Mouse (Mus musculus) heart, postnatal 14 days (tissue): ENCODE results near the gene Mecom. TPM values are rescaled to one million over a fixed set of nuclear protein-coding genes. Genes with fewer than 3 reads are reported as not detected.

Experiments used
- DNase-seq, 2 experiments: peaks; one replicate each; pipeline ENCODE4 v3.0.0; 2021 to 2022
- intact Hi-C: fragments of 180-260 bp; cut with DNase I; formaldehyde crosslinking; loops from one replicate; pipeline ENCODE4 v1.15.1; 2025
- total RNA-seq, 2 experiments: library from RNA; stranded (reverse); gene quantifications; 2 replicates each; pipeline ENCODE4 v1.2.3; 2021

Mecom gene
- total RNA-seq, 2 experiments from 2014 or later, result 21.8 to 28.1 TPM

GRCm38 (mm10) chr3:30514901-30515794 is 32.7 kb downstream of the Mecom start:
- intact Hi-C loops, result loop anchor here (2.0 to 5.0 kb wide), 4 partner anchors 153 to 703 kb away; no protein-coding TSS in a partner anchor
- peak; percentile 89 to 91 for DNase-seq

DNA sequence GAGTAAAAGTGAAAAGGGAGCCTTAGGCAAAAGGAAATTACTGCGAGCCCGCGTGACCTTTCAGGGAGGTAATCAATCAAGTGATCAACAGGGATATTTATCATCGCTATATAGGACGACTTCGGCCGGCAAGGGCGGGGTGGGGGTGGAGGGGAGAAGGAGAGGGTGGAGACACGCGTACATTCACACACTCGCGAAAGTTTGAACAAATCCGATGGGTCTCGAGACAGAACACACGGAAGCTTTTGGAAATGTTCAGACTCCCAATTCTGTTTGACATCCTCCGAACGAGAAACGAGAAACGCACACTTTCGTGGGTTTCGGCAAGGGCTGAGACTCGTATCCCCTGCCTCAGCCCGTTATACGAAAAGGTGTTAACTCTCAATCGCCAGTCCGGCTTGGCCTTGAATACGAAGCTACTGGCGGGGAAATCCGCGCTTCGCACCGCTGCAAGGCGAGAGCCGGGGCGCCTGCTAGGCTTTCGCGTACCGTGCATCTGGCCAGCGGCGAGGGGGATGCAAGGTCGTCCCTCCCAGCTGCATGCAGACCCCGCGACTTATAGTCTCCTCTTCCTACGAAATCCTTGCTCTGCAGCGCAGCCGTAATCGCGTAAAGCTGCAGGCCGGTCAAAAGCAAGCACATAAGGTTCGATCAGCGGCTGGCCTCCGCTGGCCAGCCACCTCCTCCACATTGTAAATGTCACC is 33.6 kb downstream of the Mecom start:
- intact Hi-C loops, result loop anchor here (2.0 to 5.0 kb wide), 3 partner anchors 152 to 622 kb away; no protein-coding TSS in a partner anchor
- DNase-seq, result peak; percentile 41 to 53

- intact Hi-C loops, result loop anchor here (5.0 kb wide), 2 partner anchors 151 to 621 kb away; no protein-coding TSS in a partner anchor
- no peak for DNase-seq
Measured at GRCm38 (mm10) chr3:30513314-30513997, 34.4 kb downstream of the Mecom start.

DNA sequence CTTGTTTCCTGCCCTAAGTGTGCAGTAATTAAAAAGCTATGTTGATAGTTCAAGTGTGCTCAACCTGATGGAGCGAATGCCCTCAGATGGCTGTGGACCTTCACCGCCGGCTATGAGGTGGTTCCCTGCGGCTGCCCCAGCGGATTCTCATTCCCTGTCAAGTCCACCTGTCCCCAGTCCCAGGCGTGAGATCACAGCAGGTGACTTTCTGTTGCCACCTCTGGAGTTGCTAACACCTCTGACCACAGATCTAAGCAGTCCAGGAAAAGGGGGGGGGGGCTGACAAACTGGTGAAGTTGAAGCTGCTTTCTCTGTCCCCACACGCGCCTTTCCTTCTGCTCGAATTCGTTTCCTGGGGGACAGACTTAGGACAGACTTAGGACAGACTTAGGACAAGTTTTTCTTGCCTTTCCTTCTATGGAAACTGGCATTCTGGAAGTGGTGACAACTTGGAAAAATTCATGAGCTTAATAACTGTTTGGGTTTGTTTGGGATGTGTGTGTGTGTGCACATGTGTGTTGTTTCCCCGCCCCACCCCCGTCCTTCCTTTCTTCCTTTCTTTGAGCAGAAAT is 35.3 kb downstream of the Mecom start:
- intact Hi-C loops, result loop anchor here (5.0 kb wide), 2 partner anchors 150 to 620 kb away; no protein-coding TSS in a partner anchor

GRCm38 (mm10) chr3:30511796-30512195 is 36.0 kb downstream of the Mecom start:
- intact Hi-C loops, result loop anchor here (2.0 to 5.0 kb wide), 3 partner anchors 149 to 619 kb away; no protein-coding TSS in a partner anchor
- no peak for DNase-seq

More for the DNA sequence above, 35.3 kb downstream of the Mecom start:
- DNase-seq, result no peak

GRCm38 (mm10) chr3:30511062-30511640 is 36.7 kb downstream of the Mecom start:
- no peak for DNase-seq
- intact Hi-C loops, result loop anchor here (2.0 to 5.0 kb wide), 3 partner anchors 149 to 619 kb away; no protein-coding TSS in a partner anchor

- DNase-seq, result no peak
- intact Hi-C loops, result loop anchor here (2.0 to 5.0 kb wide), 3 partner anchors 148 to 618 kb away; no protein-coding TSS in a partner anchor
Measured at GRCm38 (mm10) chr3:30510646-30511045, 37.2 kb downstream of the Mecom start.

- intact Hi-C loops, result loop anchor here (2.0 to 5.0 kb wide), 3 partner anchors 148 to 618 kb away; no protein-coding TSS in a partner anchor
- DNase-seq, result no peak
Measured at GRCm38 (mm10) chr3:30510105-30510504, 37.7 kb downstream of the Mecom start.

- peak; percentile 73 to 75 for DNase-seq
- intact Hi-C loops, result loop anchor here (2.0 to 5.0 kb wide), 4 partner anchors 47 to 404 kb away; no protein-coding TSS in a partner anchor
Measured at GRCm38 (mm10) chr3:30508930-30509910, 38.6 kb downstream of the Mecom start.

GRCm38 (mm10) chr3:30508296-30508929 is 39.4 kb downstream of the Mecom start:
- intact Hi-C loops, result loop anchor here (2.0 to 5.0 kb wide), 4 partner anchors 46 to 404 kb away; no protein-coding TSS in a partner anchor
- DNase-seq, result peak; percentile 91 to 92

DNA sequence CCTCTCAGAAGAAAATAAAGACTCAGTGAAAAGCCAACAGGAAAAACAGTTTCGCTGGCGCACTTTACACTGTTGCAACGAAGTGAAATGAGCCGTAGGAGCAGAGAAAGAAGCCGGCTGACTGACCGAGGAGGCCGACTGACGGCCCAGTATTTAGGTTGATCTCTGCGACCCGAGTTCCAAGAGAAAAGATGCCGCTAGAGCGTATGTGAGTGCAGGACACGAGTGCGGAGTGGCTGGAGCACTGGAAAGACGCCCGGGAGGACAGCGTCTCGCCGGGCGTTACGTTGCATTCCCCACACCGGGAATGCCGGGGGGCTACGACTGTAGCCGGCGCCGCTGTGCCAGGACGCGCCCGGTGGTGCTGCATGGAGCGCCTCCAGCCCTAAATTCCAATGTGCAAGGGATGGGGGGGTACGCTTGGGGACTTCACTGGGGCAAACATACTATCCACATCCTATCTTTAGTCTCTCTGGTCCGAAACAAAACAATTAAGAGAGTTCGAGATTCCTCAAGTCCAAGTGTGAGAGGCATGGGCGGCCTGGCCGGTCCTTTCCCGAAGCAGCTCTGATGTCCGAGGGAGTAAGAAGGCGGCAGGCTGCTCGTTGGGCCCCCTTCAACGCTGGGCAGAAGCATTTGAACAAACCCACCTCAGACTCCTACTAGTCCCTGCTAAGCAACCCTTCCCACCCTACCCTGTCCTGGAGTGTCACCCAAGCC is 40.1 kb downstream of the Mecom start:
- intact Hi-C loops, result loop anchor here (2.0 to 5.0 kb wide), 4 partner anchors 45 to 403 kb away; no protein-coding TSS in a partner anchor
- DNase-seq, result peak; percentile 51 to 60

GRCm38 (mm10) chr3:30507028-30507575 is 40.7 kb downstream of the Mecom start:
- peak; percentile 59 to 65 for DNase-seq
- intact Hi-C loops, result loop anchor here (5.0 kb wide), 2 partner anchors 45 to 95 kb away; no protein-coding TSS in a partner anchor

GRCm38 (mm10) chr3:30506329-30507027 is 41.3 kb downstream of the Mecom start:
- intact Hi-C loops, result loop anchor here (5.0 kb wide), 2 partner anchors 44 to 94 kb away; no protein-coding TSS in a partner anchor

DNA sequence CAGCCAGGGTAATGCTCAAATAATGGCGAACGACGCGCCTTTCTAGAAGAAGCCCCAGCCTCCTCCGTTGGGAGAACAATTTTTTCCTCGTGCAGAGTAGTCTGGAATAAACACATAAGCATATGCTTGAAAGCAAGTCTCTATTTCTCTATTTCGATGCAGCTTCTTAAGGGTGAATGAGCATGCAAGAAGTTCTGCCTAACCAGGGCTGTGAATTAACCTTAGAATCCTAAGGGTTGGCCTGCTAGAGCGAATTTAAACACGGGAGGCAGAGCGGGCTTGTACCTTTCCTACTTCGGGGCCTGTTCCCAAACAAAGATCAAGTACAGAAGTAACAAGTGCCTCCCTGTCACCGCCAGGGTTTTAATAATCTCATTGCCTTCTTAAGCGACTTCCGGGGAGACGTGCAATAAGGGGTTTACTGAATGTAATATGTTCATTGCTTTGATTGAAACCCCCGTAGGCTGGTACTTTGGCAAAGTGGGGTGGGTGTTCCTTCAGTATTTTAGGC is 42.0 kb downstream of the Mecom start:
- intact Hi-C loops, result loop anchor here (5.0 kb wide), 2 partner anchors 43 to 93 kb away; no protein-coding TSS in a partner anchor
- no peak for DNase-seq

More at GRCm38 (mm10) chr3:30506329-30507027, 41.3 kb downstream of the Mecom start:
- no peak for DNase-seq

DNA sequence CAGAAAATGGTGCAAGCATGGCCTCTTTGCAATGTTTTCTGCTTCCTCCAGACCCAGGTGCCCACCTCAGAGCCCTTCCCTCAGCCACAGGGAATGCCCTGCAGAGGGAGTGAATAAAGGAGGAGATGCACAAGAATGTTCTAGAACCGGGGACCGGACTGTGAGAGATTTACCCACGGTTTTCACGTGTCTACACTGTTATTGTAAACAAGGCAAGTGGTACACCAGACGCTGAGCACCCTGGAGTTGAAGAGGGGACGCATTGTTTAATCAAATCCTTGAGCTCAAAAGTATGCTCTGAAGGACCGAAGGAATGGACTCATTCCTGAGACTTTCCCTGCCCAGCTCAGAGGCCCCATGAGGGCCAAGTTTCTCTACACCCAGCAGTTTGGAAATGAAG is 43.2 kb downstream of the Mecom start:
- DNase-seq, result no peak
- intact Hi-C loops, result no loop called here
